Mouse (Mus musculus) heart, postnatal 10 days (tissue): Measurements from ENCODE around the gene Ube2o. TPM values are rescaled to one million over a fixed set of nuclear protein-coding genes. Genes with fewer than 3 reads are reported as not detected.

Experiments
- DNase-seq, 2 experiments: peaks; one replicate each; pipeline ENCODE4 v3.0.0; 2021
- intact Hi-C: fragments of 180-260 bp; cut with DNase I; formaldehyde crosslinking; loops from one replicate; pipeline ENCODE4 v1.15.1; 2025
- total RNA-seq, 2 experiments: library from RNA; stranded (reverse); gene quantifications; 2 replicates each; pipeline ENCODE4 v1.2.3; 2021

The Ube2o gene
- total RNA-seq, result 10 to 100 TPM; 28.5 to 33.7 TPM

GRCm38 (mm10) chr11:116581376-116581814 lies at the start of gene Ube2o:
Ube2o (minus strand) TSS chr11:116581447.
- peak; percentile 88 to 90 for DNase-seq
- intact Hi-C loops, result no loop called here

DNA sequence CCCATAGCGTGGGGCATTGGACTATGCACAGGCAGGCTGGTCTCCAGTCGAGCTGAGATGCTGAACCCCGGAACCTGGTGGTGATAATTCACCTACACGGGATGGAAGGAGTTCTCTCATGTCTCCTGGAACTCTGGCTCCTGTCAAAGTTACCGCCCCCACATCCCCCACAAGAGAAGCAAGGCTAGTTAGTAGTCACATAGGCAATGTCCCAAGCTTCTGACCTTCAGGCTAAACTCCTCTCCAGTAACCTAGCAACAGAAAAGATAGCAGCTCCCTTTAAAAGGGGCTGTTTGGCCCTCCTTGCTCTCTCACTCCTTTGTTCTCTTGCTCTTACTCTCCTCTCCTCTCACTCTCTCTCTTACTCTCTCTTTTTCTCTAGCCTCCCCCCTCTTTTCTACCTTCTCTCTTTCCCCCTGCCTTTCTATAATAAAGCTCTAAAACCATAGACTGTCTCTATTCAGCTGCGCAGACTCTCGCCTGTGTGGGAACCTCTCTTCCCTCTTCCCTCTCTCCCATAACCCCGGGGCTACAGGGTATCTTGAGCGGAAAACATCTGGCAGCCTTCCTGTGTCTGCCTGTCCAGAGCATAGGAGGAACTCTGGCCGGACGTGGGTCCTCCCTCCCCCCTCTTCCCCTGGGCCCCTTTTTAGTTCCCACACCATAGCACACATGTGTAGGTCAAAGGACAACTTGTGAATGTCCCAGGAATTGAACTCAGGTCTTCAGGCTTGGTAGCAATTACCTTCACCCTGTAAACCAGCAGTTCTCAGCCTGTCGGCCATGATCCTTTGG lies 49.1 kb upstream of the Ube2o start:
- intact Hi-C loops, result no loop called here
- DNase-seq, result no peak

DNA sequence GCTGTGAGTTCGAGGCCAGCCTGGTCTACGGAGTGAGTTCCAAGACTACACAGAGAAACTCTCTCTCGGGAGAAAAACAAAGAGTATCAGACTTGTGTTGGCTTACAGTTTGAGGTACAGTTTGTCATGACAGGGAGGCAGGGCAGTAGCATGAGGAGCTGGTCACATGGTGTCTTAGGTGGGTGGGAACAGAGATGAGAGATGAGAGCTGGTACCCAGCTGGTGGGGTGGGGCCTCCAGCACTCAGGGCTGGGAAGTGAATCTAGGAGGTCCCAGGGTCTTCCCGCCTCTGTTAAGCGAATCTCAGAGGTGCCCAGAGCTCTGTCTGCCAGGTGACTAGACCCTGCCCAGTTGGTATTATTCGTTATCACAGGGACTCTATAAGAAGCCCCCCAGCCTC lies 48.2 kb upstream of the Ube2o start:
- DNase-seq, result no peak
- intact Hi-C loops, result loop anchor here (2.0 to 5.0 kb wide), 2 partner anchors 27 to 127 kb away; no protein-coding TSS in a partner anchor

DNA sequence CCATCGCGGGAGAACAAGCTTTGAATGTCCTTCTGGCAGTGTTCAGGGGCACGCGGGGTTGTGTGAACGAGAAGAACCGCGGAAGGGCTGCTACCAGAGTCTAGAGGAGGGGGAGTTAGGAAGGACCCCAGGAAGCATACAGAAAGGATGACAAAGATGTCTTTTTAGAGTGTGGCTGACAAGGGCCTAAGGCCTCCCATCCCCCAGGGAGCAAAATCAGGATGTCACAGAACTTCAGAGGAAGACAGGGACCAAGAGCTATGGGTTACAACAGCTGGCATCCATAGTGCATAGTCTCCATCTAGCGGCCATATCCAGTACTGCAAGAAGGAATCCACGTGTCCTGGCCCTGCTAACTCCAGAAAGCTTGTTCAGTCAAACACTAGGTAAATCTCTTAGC lies 47.5 kb upstream of the Ube2o start:
- intact Hi-C loops, result loop anchor here (1.0 to 5.0 kb wide), 3 partner anchors 26 to 126 kb away; no protein-coding TSS in a partner anchor
- peak; percentile 95 to 97 for DNase-seq

- no peak for DNase-seq
- intact Hi-C loops, result loop anchor here (1.0 to 5.0 kb wide), 4 partner anchors 25 to 125 kb away; no protein-coding TSS in a partner anchor
Measured at GRCm38 (mm10) chr11:116627072-116628020, 46.1 kb upstream of the Ube2o start.

DNA sequence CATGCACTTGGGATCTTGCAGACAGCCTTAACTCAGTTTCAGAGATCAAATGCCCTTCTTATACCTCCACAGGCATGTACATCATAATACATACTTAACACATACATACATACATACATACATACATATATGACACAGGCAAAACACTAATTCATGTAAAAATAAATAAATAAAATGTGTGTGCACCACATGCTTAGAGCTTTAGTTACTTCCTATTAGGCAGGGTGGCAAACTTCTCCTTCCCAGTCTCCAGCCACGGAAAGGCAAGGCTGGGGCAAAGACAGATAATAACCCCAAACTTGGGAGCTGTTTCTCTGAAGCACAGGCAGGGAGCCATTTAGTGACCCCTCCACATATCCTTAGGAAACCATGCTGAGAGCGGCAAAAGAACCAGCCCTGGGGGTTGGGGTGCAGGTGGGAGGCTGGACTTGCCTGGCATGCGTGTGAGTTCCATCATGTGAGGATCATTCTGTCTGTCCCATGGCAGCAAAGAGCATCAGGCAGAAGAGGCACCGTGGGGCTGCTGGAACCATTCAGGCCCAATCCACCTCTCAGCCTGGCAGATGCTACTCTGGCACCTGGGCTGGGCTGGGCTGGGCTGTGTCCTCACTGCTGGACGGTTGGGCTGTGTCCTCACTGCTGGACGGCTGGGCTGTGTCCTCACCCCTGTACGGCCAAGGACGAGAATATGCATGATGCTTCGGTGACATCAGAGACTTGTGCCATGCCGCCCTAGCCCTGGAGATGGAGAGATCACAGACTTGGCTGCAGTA lies 45.2 kb upstream of the Ube2o start, which contains the start of gene Rhbdf2:
Rhbdf2 (minus strand) TSS at position 721 of the 773 bp plus-strand sequence.
- DNase-seq, result no peak
- intact Hi-C loops, result loop anchor here (1.0 to 5.0 kb wide), 2 partner anchors 72 to 124 kb away; no protein-coding TSS in a partner anchor

DNA sequence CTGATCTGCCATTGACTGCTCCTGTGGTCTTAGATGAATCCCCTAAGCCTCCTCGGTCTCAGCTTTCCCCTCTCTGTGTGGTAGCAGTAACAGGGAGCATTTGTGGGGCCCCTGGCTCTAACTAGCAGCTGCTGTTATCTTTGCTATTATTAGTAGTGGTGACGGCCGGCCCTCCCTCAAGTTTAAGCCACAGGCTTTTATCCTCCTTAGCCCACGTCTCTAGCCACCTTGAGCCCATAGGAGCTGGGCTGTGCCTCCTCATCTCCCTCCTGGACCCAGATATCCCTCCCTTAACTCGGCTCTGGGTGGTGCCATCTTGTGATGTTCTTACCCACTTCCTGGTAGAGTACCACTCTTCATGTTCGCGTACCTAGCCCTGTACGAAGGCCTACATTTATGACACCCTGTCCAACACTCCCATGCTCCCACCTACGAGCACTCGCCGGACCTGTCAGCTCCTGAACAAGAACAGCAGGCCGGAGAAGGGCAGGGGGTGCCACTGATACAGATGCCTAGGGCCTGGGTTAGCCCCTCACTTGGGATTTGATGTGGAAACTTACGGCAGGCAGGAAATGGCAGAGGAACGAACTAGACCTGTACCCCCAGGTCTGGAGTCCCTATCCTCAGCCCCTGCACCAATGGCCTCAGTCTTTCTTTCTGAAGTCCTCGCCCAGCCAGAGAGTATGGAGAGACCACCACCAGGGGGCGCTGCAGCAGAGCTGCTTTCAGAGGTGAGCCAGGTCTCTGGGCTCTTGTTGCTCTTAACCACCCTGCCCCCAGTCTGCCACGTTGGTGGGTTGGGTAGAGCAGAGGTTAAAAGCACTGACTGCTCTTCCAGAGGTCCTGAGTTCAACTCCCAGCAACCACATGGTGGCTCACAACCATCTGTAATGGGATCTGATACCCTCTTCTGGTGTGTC lies 44.1 kb upstream of the Ube2o start:
- DNase-seq, result no peak
- intact Hi-C loops, result loop anchor here (5.0 kb wide), 1 partner anchor 123 kb away; no protein-coding TSS in a partner anchor

GRCm38 (mm10) chr11:116624131-116624832 lies 43.0 kb upstream of the Ube2o start:
- intact Hi-C loops, result no loop called here
- DNase-seq, result peak; percentile 87 to 88

- DNase-seq, result peak in 1 of 2 experiments; percentile 40
- intact Hi-C loops, result no loop called here
Measured at GRCm38 (mm10) chr11:116623281-116624124, 42.3 kb upstream of the Ube2o start.

DNA sequence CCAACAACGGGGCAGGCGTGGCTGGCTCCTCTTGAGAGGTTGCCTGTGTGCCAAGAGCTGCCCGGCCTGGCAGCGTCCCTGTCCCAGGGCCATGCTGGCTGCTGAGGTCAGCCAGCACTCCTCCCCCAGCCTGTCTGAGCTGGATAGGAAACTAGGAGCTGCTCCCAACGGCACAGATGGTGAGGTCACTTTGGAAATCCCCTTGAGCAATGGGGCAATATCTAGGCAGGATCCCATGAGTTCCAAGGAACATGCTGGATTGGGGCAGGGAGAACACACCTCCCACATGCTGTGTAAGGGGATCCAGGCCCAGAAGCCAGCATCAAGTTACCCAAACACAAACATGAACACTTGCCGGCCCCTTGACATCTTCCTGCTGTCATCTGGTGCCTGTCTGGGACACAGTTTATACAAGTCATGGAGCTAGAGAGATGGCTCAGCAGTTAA lies 40.0 kb upstream of the Ube2o start:
- intact Hi-C loops, result no loop called here
- DNase-seq, result peak; percentile 92 to 94

DNA sequence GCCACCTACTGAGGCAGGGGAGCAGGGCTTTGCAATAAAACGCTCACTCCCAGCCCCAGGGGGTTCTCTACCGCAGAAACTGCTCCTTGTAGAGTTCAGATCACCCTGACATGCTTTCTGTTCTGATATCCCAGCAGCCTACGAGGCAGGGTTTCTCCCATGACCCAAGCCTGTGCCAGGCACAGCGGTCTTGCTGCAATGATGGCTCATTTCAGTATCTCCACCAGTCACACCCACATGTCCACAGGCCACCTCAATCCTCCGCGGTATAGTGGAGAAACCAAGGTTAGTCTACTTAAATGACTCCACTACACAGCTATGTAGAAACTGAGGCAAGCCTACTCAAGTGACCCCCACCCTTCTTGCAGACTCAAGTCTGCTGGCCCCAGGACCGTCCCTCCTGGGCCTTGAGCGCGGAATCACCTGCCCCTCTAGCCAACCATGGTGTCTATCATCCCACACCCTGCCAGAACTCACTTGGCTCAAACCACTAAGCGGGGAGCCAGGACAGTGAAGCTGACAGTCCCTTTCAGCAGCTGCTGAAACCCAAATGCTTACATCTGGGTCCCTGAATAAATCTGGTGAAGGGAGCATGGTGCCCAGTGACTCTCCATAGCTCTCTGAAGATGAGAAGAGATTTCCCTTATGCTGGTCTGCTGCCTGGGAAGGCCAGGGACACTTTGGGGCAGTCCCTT lies 39.5 kb upstream of the Ube2o start:
- intact Hi-C loops, result no loop called here
- no peak for DNase-seq

- no peak for DNase-seq
- intact Hi-C loops, result no loop called here
Measured at GRCm38 (mm10) chr11:116620073-116620472, 38.8 kb upstream of the Ube2o start.

GRCm38 (mm10) chr11:116619561-116619960 lies 38.3 kb upstream of the Ube2o start:
- intact Hi-C loops, result no loop called here

DNA sequence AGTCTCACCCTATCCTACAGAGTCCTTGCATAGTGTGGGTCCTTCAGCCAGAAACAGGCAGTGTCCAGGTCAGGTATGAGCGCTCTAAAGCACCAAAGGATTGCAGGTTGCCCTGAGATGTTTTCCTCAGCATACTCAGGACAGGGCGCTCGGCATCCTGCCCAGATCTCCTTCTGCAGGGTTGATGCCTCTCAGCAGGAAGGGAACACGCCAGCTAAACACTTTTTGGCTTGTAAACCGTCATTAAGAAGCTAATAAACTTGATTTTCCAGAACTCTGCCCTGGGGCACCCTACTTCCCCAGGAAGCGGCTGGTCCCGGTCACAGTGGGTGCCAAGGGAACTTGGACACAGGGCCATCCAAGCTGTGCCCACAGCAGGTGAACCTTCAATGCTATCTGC lies 37.9 kb upstream of the Ube2o start:
- intact Hi-C loops, result no loop called here
- no peak for DNase-seq

More at GRCm38 (mm10) chr11:116619561-116619960, 38.3 kb upstream of the Ube2o start:
- DNase-seq, result no peak

DNA sequence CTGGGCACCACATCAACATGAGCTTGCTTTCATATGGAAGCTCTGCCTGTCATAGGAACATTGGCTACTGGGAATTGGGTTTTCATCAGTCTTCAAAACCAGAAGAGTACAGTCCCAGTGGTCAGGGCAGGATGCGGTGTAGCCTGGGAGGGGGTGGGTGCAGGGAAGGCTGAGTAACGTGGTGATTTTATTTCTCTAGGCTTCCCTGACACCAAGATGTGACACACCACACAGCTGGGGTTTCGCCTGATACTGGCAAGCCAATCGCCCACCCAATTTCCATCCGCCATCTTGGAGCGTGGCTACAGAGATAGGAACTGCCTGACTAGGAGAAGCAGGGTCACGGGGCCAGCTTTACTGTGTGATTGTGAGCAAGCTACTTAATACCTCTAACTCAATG lies 37.4 kb upstream of the Ube2o start:
- intact Hi-C loops, result no loop called here
- no peak for DNase-seq

DNA sequence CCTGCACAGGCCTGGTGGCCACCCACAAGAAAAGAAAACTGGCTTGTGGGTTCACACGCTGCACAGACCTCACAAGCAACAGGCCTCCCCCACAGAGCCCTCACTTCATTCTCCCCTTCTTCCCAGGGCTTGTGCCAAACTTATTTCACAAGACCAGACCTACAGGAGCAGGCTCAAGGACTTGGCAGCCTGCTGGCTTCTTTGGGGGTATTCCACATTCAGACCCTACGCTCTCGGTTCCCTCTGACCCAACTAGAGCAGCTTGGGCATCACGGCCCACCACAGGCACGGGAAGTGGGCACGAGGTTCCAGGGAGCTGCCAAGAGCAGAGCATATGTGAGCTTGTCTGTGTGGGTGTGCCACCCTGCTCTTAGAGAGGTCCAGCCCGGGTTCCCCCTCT lies 36.4 kb upstream of the Ube2o start:
- DNase-seq, result no peak
- intact Hi-C loops, result no loop called here
